Mouse (Mus musculus) testis, postnatal 10 days (tissue): Measurements from ENCODE around the gene H2-Aa.
A peak's percentile ranks its signal among the peaks of the same experiment; 100 is the strongest.

Source experiments
- DNase-seq: peaks from one replicate; pipeline ENCODE4 v3.0.0; 2021; ENCODE audit warnings: low spot score

Gene H2-Aa

DNA sequence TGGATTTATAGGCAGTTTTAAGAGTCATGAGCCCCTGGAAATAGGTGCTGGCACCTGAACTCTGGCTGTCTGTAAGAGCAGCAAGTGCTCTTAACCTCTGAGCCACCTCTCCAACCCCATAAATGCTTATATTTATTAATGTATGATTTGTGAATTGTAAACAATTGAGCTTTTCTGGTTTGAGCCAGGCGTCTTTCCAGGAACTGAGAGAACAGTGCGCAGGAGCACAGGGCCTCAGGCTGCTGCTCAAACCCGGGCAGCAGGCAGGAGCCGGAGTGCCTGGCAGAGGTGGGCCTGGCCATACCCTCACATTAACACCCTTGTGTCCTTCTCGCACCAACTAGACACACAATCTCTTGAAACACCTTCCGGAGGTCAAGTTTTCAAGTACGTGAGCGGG, 12.4 kb upstream of the H2-Aa start:
- no peak for DNase-seq

- DNase-seq: no peak
Observed at GRCm38 (mm10) chr17:34299356-34299755, 11.7 kb upstream of the H2-Aa start.

DNA sequence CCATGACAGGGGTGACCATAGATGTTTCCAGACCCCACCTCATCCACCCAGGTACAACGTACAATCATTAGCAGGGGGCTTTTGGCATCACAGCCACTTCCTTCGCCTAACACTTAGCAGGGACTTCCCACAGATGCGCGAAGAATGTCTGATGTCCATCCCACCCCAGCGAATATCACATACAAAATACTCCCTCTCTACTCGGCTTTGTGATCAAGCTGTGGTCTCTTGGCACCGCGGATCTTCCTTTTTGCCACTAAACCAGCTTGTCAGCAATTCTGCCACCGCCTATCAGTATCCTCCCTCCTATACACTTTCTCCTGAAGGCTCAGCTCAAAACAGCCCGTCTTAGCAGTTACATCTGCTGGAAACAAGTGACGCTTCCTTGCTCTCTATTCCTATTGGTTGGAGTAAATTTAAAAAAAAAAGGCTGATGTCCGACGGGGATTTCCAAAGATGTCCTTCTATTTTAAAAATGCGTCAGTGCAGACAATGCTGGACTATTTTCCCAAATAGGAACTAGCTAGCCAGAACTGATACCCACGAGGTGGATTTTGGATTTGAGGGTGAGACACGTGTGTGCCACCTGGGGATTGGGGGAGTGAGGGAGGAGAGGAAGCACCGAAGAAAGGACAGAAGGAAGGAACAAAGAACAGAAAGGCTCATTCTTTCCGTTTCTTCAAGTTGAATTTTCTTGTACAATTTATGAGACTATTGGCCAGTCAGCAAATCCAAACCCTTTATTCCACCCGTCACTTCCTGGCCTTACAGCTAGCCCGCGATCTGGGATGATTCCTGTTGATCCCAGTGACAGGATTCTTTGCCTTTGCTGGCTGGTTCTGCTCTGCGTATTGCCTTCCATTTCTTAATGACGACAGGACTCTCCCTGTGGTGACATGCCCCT, 8.5 kb upstream of the H2-Aa start:
- peak; percentile 39 for DNase-seq

DNA sequence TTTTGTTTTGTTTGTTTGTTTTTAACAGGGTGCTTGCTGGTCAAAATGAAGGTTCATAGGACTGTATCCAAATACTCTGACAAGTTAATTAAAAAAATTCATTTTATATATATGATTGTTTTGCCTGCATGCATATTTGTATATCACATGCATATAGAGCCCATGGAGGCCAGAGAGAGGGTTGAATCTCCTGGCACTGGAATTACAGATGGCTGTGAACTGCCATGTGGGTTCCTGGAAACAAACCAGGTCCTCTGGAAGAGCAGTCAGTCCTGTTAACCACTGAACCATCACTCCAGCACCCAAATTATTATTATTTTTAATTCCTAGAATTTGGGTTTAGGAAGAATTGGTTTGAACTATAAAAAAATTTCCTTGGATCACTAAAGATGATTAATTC, 7.7 kb upstream of the H2-Aa start:
- DNase-seq: peak; percentile 11

DNA sequence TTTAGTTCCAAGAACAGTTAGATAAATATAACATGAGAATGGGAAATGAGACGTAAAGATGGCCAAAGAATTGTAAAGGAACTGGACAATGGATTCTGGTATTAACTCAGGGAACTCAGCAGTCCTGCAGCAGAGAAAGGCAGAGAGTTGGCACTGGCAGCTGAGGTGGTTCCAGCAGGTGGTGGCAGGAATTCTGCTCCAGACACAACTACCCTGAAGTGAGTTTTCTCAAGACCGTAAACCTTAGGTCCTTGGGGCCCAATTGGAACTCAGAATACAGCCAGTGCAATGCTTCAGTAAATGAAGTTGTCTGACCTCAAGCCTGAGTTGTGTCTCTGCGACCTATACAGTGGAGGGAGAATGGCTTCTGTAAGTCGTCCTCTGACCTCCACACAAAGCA, 6.6 kb upstream of the H2-Aa start:
- peak; percentile 23 for DNase-seq

DNA sequence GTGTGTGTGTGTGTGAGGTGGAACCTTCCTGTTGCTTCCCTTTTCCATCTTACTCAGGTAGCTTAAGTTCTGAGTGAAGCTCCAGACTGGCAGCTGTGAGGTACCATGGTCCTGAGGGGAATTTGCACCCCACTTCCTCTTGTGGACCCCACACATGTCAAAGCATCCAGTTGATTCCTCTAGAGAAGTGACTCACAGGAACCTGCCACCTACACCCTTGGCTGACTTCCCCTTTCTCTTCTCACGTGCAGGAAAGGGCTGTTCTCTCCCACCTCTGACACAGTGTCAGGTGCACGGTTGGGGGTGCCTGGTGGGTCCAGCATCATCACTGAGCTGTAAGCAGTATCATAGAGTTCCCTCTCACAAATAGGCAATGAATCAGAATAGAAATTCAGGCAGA, 5.9 kb upstream of the H2-Aa start:
- DNase-seq: peak; percentile 17

GRCm38 (mm10) chr17:34292570-34292969, 4.9 kb upstream of the H2-Aa start:
- no peak for DNase-seq

GRCm38 (mm10) chr17:34291609-34292008, 4.0 kb upstream of the H2-Aa start:
- DNase-seq: peak; percentile 89

DNA sequence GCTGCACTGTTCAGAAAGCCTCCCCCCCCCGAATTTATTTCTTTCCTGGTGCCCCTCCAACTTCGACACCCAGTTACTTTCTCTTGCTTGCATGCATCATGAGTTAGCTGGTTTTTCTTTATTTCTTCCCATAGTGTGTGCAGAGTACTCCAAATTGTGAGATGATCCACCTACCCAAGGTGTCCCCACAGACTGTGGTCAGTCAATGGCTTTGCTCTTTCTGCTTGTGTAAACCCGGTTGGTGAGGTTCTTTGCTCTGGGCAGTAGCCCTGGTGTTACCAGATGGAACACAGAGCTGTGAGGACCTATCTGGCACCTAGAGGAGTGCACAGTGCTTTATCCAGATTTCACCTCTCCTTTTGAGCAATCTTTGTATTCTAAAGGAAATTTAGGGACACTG, 508 bp upstream of the H2-Aa start:
- no peak for DNase-seq

- no peak for DNase-seq
Observed at GRCm38 (mm10) chr17:34286999-34287398, 624 bp downstream of the H2-Aa start.

DNA sequence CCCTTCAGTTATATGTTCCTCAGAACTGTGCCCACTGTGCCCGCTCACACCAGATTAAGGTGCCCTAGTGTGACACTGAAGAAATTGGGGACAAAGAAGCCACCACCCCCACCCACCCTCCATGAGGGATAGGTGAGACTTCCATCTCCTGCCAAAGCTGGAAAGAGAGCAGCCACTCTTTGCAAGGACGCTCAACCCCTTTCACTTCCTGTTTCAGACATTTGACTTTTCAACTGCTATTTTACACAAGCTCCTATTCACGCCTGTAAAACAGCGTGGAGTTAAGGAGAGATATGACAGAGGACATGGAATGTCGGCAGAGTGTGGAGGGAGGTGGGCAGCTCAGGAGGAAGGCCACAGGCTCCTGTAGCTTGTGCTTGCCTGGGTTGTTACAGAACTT, 1.1 kb downstream of the H2-Aa start:
- no peak for DNase-seq

- DNase-seq: peak; percentile 64
Observed at GRCm38 (mm10) chr17:34285848-34286247, 1.8 kb downstream of the H2-Aa start.

GRCm38 (mm10) chr17:34285371-34285770, 2.3 kb downstream of the H2-Aa start:
- no peak for DNase-seq

DNA sequence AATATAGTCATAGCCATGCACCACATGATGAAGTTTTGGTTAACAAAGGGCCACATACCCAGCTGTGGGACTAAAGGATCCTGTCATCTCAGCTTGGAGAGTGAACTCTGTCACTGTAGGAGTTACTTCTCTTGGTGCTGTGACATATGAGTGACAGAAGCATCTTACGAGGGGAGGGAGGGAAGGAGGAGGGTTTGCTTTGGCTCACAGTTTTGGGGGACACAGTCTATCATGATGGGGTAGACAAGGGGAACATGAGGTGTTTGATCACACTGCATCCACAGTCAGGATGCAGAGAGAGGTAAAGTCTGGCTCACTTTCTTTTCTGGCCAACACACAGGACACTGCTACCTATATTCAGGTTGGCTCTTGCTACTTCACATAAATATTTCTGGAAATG, 5.8 kb downstream of the H2-Aa start:
- no peak for DNase-seq

GRCm38 (mm10) chr17:34280499-34281038, 7.1 kb downstream of the H2-Aa start:
- DNase-seq: no peak

DNA sequence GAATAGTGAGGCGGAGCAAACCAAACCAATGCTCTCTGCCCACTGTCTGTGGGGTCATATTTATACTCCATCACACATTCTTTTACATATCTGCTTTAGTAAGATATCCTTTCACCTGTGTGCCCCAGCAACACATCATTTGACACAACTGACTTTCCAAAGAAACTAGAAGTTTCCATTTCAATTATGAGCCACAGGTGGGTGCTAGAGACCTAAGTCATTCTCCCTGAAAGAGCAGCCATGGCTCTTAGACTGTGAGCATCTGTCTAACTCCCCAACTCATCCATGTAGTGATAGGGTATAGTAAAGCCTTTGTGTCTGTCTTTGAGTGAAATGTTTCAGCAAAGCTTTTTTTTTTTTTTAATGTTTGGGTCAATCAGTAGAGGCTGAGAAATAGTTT, 15.5 kb downstream of the H2-Aa start:
- DNase-seq: no peak

DNA sequence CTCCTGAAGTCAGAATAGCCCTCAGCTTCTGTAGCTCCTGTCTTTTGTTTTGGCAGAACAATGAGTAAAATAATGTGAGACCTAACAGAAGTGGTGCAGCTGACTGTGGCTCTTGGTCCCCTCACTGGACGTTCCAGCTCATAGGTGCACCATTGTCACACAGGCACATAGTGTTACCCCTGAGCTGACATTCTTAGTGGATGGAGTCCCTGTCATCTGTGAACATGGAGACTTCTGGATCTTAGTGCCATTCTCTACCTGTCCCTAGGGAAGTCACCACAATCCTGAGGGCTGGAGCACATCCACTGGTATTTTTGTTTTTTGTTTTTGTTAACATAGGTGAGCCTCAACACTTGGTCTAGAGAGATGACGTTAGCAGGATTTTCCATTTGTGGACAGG, 16.7 kb downstream of the H2-Aa start:
- no peak for DNase-seq

GRCm38 (mm10) chr17:34270230-34270629, 17.4 kb downstream of the H2-Aa start:
- DNase-seq: no peak

DNA sequence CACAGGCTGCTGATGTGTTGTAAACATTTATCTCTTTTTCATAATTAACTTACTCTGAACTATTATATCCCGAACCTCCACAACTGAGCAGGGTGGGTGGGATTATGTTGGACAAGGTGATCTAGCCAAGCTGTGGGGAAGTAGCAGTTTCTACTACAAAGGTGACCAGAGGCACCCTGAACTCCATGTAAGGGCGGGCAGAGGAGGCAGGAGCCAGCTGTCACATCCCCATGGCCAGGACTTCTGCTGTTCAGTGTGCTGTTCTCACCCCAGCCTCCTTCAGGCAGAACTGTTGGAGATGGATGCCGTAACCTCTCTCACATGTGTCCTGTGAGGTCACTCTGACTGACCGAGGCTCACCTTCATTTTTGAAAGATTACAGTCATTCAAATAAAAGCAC, 17.8 kb downstream of the H2-Aa start:
- DNase-seq: no peak

DNA sequence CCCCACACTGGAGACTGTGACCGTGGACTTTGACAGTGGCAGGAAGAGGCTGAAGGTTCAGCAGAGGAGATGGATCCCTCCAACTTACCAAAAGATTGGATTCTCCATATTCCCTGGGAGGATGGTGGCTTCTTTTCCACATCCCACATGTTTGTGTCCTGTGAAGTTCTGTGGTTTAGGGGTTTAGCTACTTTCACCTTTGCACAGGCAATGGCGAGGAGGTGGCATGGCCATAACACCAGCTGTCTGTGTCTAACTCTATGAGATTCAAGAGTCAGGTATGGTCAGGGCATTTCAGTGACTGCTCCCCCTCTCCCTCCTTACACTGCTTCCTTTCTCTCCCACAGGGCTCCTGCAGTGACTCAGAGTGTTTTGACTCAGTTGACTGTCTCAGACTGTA, 18.9 kb downstream of the H2-Aa start:
- no peak for DNase-seq

DNA sequence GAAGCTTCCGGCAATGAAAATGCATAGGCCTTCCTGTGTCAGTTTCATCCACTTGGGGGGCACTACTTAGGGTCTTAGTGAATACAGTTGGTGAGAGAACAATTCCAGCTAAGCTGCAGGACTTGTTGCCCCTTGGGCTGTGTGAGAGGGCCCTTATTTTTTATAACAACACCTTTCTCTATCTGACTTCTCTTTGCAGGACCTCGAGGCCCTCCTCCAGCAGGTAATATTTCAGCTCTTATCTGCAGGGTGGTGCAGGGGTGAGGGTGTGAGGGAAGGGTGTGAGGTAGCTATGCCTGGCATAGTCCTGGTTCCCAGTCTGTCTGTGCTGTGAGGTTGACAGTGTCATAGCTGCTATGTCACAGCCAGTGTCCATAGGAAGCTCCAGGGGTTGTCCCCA, 19.4 kb downstream of the H2-Aa start:
- no peak for DNase-seq

GRCm38 (mm10) chr17:34264452-34265351, 22.9 kb downstream of the H2-Aa start:
- DNase-seq: peak; percentile 49
